Mouse (Mus musculus) E14TG2a.4 (cell line): Measurements from ENCODE around the gene Amdhd2.

Experiments
- CTCF ChIP-seq: conservative IDR thresholded peaks from 2 replicates; pipeline ENCODE4 v1.5.1; 2014; ENCODE audit warnings: low read length
- NANOG ChIP-seq: IDR thresholded peaks from 2 replicates; pipeline ENCODE4 v1.6.1; 2014; ENCODE audit warnings: borderline replicate concordance, low read length, mixed read lengths
- POU5F1 ChIP-seq: IDR thresholded peaks from 2 replicates; pipeline ENCODE4 v1.6.1; 2014; ENCODE audit warnings: low read length, borderline replicate concordance

GRCm38 (mm10) chr17:24213186-24213585 lies 49.6 kb upstream of the Amdhd2 start:
- no peak for TF ChIP-seq CTCF
- no peak for TF ChIP-seq NANOG
- TF ChIP-seq POU5F1: no peak
